Mouse (Mus musculus) right cerebral cortex, adult 2 months (tissue): ENCODE measurements around the gene Crybg3.
"Not testable (repeated sequence)": the region's sequence is repeated elsewhere in the genome, so short reads cannot be mapped to it uniquely, and the experiment has no call there.

Source experiments
- DNase-seq, 2 experiments: peaks; one replicate each; pipeline ENCODE4 v3.0.0; 2021 to 2022; ENCODE audit warnings: low spot score in 2 of 2

The Crybg3 gene

GRCm38 (mm10) chr16:59459259-59459861 lies 141.4 kb downstream of the Crybg3 start:
- DNase-seq: not testable (repeated sequence)

GRCm38 (mm10) chr16:59451813-59452212 lies 149.0 kb downstream of the Crybg3 start:
- DNase-seq: no peak

GRCm38 (mm10) chr16:59449092-59449491 lies 151.7 kb downstream of the Crybg3 start:
- no peak for DNase-seq

GRCm38 (mm10) chr16:59448181-59448580 lies 152.6 kb downstream of the Crybg3 start:
- DNase-seq: no peak

DNA sequence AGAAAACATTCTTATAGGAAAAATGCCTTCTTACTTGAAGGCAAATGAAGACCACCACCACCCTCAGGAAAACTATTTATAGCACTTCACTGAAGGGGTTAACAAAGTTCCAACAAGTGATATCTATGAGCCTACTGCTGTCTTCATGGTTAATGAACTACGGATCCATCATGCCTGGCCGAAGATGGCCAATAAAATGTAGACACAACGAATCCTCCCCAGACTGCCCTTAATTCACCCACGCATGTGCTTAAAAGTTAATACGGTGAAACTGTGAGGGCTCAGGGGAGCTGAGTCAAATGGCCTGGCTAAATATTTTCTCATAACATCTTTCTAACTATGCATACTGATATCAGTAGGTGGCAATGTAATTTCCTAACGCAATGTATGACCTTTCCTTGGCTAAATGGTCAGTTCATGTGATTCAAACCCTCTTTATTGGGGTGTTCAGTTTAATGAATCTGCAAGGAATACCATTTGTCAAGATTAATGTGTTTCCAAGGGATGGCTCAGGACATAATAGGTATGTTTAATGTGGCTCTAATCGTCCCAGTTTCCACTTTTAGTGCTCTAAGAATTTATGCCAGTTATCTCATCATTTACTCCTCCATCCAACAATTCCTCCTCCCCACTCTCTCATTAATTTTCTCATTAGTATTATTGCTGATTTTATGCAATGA lies 155.8 kb downstream of the Crybg3 start:
- DNase-seq: no peak
